Mouse (Mus musculus): ENCODE data around the gene Usp22. TPM values are rescaled to one million over a fixed set of nuclear protein-coding genes. Genes with fewer than 3 reads are reported as not detected.

Gene Usp22
- polyA plus RNA-seq, 1 experiment from 2014 or later, result 284 TPM

GRCm38 (mm10) chr11:61122769-61123288 is 52.0 kb downstream of the Usp22 start:
- ATAC-seq (ENCODE audit: low FRiP score) (no peak), DNase-seq (ENCODE audit: low spot score, missing footprints) (no peak)
- Histone ChIP-seq H3K4me1 (ENCODE audit: control insufficient read depth, insufficient read depth, low read length) (no peaks in the 10 kb centered on the region), H3K9ac (ENCODE audit: low read length) (no peak overlapping the region), H3K27me3 (ENCODE audit: control insufficient read depth, insufficient read depth, low read length) (no peaks in the 10 kb centered on the region), H3K4me3 (ENCODE audit: low read depth, low read length) (no peak overlapping the region), H3K36me3 (ENCODE audit: control insufficient read depth, insufficient read depth, low read length) (no peaks in the 10 kb centered on the region), H3K4me2 (no peak overlapping the region), H3K9me3 (ENCODE audit: control insufficient read depth, low read length) (no peaks in the 10 kb centered on the region), H3K27ac (ENCODE audit: low read depth, low read length) (no peak overlapping the region)
- 89% methylated on average over 8 of the region's 8 CpGs for WGBS

- no peak overlapping the region for H3K9ac ChIP-seq (ENCODE audit: low read length)
- H3K4me1 ChIP-seq (ENCODE audit: control insufficient read depth, insufficient read depth, low read length), result no peaks in the 10 kb centered on the region
- H3K4me2 ChIP-seq, result no peak overlapping the region
- no peak for ATAC-seq (ENCODE audit: low FRiP score)
- H3K27ac ChIP-seq (ENCODE audit: low read depth, low read length), result no peak overlapping the region
- no peaks in the 10 kb centered on the region for H3K27me3 ChIP-seq (ENCODE audit: control insufficient read depth, insufficient read depth, low read length)
- H3K4me3 ChIP-seq (ENCODE audit: low read depth, low read length), result no peak overlapping the region
- 84% methylated on average over 9 of the region's 9 CpGs for WGBS
- H3K36me3 ChIP-seq (ENCODE audit: control insufficient read depth, insufficient read depth, low read length), result no peaks in the 10 kb centered on the region
- H3K9me3 ChIP-seq (ENCODE audit: control insufficient read depth, low read length), result no peaks in the 10 kb centered on the region
- DNase-seq (ENCODE audit: low spot score, missing footprints), result no peak
Measured at GRCm38 (mm10) chr11:61122283-61122768, 52.5 kb downstream of the Usp22 start.

- ATAC-seq (ENCODE audit: low FRiP score) (no peak), DNase-seq (ENCODE audit: low spot score, missing footprints) (no peak)
- WGBS, result 87% methylated on average over 3 of the region's 3 CpGs
- Histone ChIP-seq H3K9ac (ENCODE audit: low read length) (no peak overlapping the region), H3K27ac (ENCODE audit: low read depth, low read length) (no peak overlapping the region), H3K4me2 (no peak overlapping the region), H3K9me3 (ENCODE audit: control insufficient read depth, low read length) (no peaks in the 10 kb centered on the region), H3K4me1 (ENCODE audit: control insufficient read depth, insufficient read depth, low read length) (no peaks in the 10 kb centered on the region), H3K36me3 (ENCODE audit: control insufficient read depth, insufficient read depth, low read length) (no peaks in the 10 kb centered on the region), H3K27me3 (ENCODE audit: control insufficient read depth, insufficient read depth, low read length) (no peaks in the 10 kb centered on the region), H3K4me3 (ENCODE audit: low read depth, low read length) (no peak overlapping the region)
Measured at GRCm38 (mm10) chr11:61119996-61120583, 54.8 kb downstream of the Usp22 start.

- no peak overlapping the region for H3K4me2 ChIP-seq
- WGBS, result 70% methylated on average over 8 of the region's 8 CpGs
- DNase-seq (ENCODE audit: low spot score, missing footprints) (no peak), ATAC-seq (ENCODE audit: low FRiP score) (no peak)
- no peak overlapping the region for H3K9ac ChIP-seq (ENCODE audit: low read length)
- H3K4me3 ChIP-seq (ENCODE audit: low read depth, low read length), result no peak overlapping the region
- no peaks in the 10 kb centered on the region for H3K4me1 ChIP-seq (ENCODE audit: control insufficient read depth, insufficient read depth, low read length)
- no peaks in the 10 kb centered on the region for H3K27me3 ChIP-seq (ENCODE audit: control insufficient read depth, insufficient read depth, low read length)
- H3K9me3 ChIP-seq (ENCODE audit: control insufficient read depth, low read length), result no peaks in the 10 kb centered on the region
- H3K36me3 ChIP-seq (ENCODE audit: control insufficient read depth, insufficient read depth, low read length), result no peaks in the 10 kb centered on the region
- H3K27ac ChIP-seq (ENCODE audit: low read depth, low read length), result no peak overlapping the region
Measured at GRCm38 (mm10) chr11:61116226-61116625, 58.6 kb downstream of the Usp22 start.

GRCm38 (mm10) chr11:61112323-61112995 is 62.4 kb downstream of the Usp22 start:
- Histone ChIP-seq H3K36me3 (ENCODE audit: control insufficient read depth, insufficient read depth, low read length) (no peaks in the 10 kb centered on the region), H3K4me3 (ENCODE audit: low read depth, low read length) (no peak overlapping the region), H3K4me2 (no peak overlapping the region), H3K4me1 (ENCODE audit: control insufficient read depth, insufficient read depth, low read length) (no peaks in the 10 kb centered on the region), H3K9me3 (ENCODE audit: control insufficient read depth, low read length) (no peaks in the 10 kb centered on the region), H3K27ac (ENCODE audit: low read depth, low read length) (no peak overlapping the region), H3K27me3 (ENCODE audit: control insufficient read depth, insufficient read depth, low read length) (no peaks in the 10 kb centered on the region), H3K9ac (ENCODE audit: low read length) (no peak overlapping the region)
- DNase-seq (ENCODE audit: low spot score, missing footprints) (no peak), ATAC-seq (ENCODE audit: low FRiP score) (no peak)
- WGBS, result 84% methylated on average over 8 of the region's 8 CpGs

GRCm38 (mm10) chr11:61111472-61111871 is 63.4 kb downstream of the Usp22 start:
- Histone ChIP-seq H3K9ac (ENCODE audit: low read length) (no peak overlapping the region), H3K27ac (ENCODE audit: low read depth, low read length) (no peak overlapping the region), H3K4me2 (no peak overlapping the region), H3K27me3 (ENCODE audit: control insufficient read depth, insufficient read depth, low read length) (no peaks in the 10 kb centered on the region), H3K9me3 (ENCODE audit: control insufficient read depth, low read length) (no peaks in the 10 kb centered on the region), H3K4me1 (ENCODE audit: control insufficient read depth, insufficient read depth, low read length) (no peaks in the 10 kb centered on the region), H3K4me3 (ENCODE audit: low read depth, low read length) (no peak overlapping the region), H3K36me3 (ENCODE audit: control insufficient read depth, insufficient read depth, low read length) (no peaks in the 10 kb centered on the region)
- DNase-seq (ENCODE audit: low spot score, missing footprints), result no peak
- no peak for ATAC-seq (ENCODE audit: low FRiP score)
- WGBS, result 89% methylated on average over 4 of the region's 4 CpGs

- Histone ChIP-seq H3K9ac (ENCODE audit: low read length) (no peak overlapping the region), H3K27me3 (ENCODE audit: control insufficient read depth, insufficient read depth, low read length) (no peaks in the 10 kb centered on the region), H3K4me1 (ENCODE audit: control insufficient read depth, insufficient read depth, low read length) (no peaks in the 10 kb centered on the region), H3K9me3 (ENCODE audit: control insufficient read depth, low read length) (no peaks in the 10 kb centered on the region), H3K4me3 (ENCODE audit: low read depth, low read length) (no peak overlapping the region), H3K36me3 (ENCODE audit: control insufficient read depth, insufficient read depth, low read length) (no peaks in the 10 kb centered on the region), H3K27ac (ENCODE audit: low read depth, low read length) (no peak overlapping the region), H3K4me2 (no peak overlapping the region)
- WGBS, result 45% methylated on average over 1 of the region's 1 CpGs
- no peak for ATAC-seq (ENCODE audit: low FRiP score)
- DNase-seq (ENCODE audit: low spot score, missing footprints), result no peak
Measured at GRCm38 (mm10) chr11:61110928-61111327, 63.9 kb downstream of the Usp22 start.

- Histone ChIP-seq H3K27ac (ENCODE audit: low read depth, low read length) (no peak overlapping the region), H3K4me2 (no peak overlapping the region), H3K4me1 (ENCODE audit: control insufficient read depth, insufficient read depth, low read length) (no peaks in the 10 kb centered on the region), H3K9me3 (ENCODE audit: control insufficient read depth, low read length) (no peaks in the 10 kb centered on the region), H3K4me3 (ENCODE audit: low read depth, low read length) (no peak overlapping the region), H3K9ac (ENCODE audit: low read length) (no peak overlapping the region), H3K36me3 (ENCODE audit: control insufficient read depth, insufficient read depth, low read length) (no peaks in the 10 kb centered on the region), H3K27me3 (ENCODE audit: control insufficient read depth, insufficient read depth, low read length) (no peaks in the 10 kb centered on the region)
- ATAC-seq (ENCODE audit: low FRiP score) (no peak), DNase-seq (ENCODE audit: low spot score, missing footprints) (no peak)
- 82% methylated on average over 10 of the region's 10 CpGs for WGBS
Measured at GRCm38 (mm10) chr11:61110113-61110512, 64.7 kb downstream of the Usp22 start.

- Histone ChIP-seq H3K27me3 (ENCODE audit: control insufficient read depth, insufficient read depth, low read length) (no peaks in the 10 kb centered on the region), H3K9me3 (ENCODE audit: control insufficient read depth, low read length) (no peaks in the 10 kb centered on the region), H3K4me2 (no peak overlapping the region), H3K4me1 (ENCODE audit: control insufficient read depth, insufficient read depth, low read length) (peaks cover 2% of the 10 kb centered on the region), H3K4me3 (ENCODE audit: low read depth, low read length) (no peak overlapping the region), H3K36me3 (ENCODE audit: control insufficient read depth, insufficient read depth, low read length) (no peaks in the 10 kb centered on the region), H3K9ac (ENCODE audit: low read length) (no peak overlapping the region), H3K27ac (ENCODE audit: low read depth, low read length) (no peak overlapping the region)
- WGBS, result 89% methylated on average over 6 of the region's 6 CpGs
- DNase-seq (ENCODE audit: low spot score, missing footprints), result no peak
- ATAC-seq (ENCODE audit: low FRiP score), result no peak
Measured at GRCm38 (mm10) chr11:61109707-61110106, 65.1 kb downstream of the Usp22 start.

Measured in midbrain, embryonic 11.5 days (tissue).